Mouse (Mus musculus) heart, embryonic 13.5 days (tissue): ENCODE data around the gene Gm21188. TPM values are rescaled to one million over a fixed set of nuclear protein-coding genes. Genes with fewer than 3 reads are reported as not detected.
A peak's percentile ranks its signal among the peaks of the same experiment; 100 is the strongest.
"Not testable (repeated sequence)": the region's sequence is repeated elsewhere in the genome, so short reads cannot be mapped to it uniquely, and the experiment has no call there.

Experiments
- ATAC-seq: fragments of 200-750 bp; cut with Nextera tagmentation; 2 replicates; pipeline ENCODE4 v1.8.0; 2017; ENCODE audit warnings: moderate TSS enrichment; ENCODE audit not compliant: insufficient number of reproducible peaks, low FRiP score, low TSS enrichment; ENCODE audit errors: extremely low read depth
- H3K27ac ChIP-seq: fragments of 300-500 bp; sonication (generic); replicated peaks from 2 replicates; pipeline ENCODE4 v1.5.1; 2015; ENCODE audit warnings: moderate library complexity, mild to moderate bottlenecking, inconsistent platforms
- H3K27me3 ChIP-seq: fragments of 300-500 bp; sonication (generic); replicated peaks from 2 replicates; pipeline ENCODE4 v1.6.1; 2015; ENCODE audit warnings: mild to moderate bottlenecking, inconsistent platforms
- H3K36me3 ChIP-seq: fragments of 300-500 bp; sonication (generic); 2 replicates; pipeline ENCODE4 v1.6.1; 2015; ENCODE audit warnings: mild to moderate bottlenecking, inconsistent platforms
- H3K4me1 ChIP-seq: fragments of 300-500 bp; sonication (generic); 2 replicates; pipeline ENCODE4 v1.6.1; 2015; ENCODE audit warnings: inconsistent platforms
- H3K4me2 ChIP-seq: fragments of 300-500 bp; sonication (generic); 2 replicates; pipeline ENCODE4 v1.6.1; 2015; ENCODE audit warnings: inconsistent platforms, mild to moderate bottlenecking, moderate library complexity
- H3K4me3 ChIP-seq: fragments of 300-500 bp; sonication (generic); 2 replicates; pipeline ENCODE4 v1.5.1; 2015; ENCODE audit warnings: moderate library complexity, mild to moderate bottlenecking, inconsistent platforms
- H3K9ac ChIP-seq: fragments of 300-500 bp; sonication (generic); 2 replicates; pipeline ENCODE4 v1.6.1; 2015; ENCODE audit warnings: inconsistent platforms, mild to moderate bottlenecking, moderate library complexity
- H3K9me3 ChIP-seq: fragments of 300-500 bp; sonication (generic); 2 replicates; pipeline ENCODE4 v1.6.1; 2016; ENCODE audit warnings: inconsistent platforms
- WGBS: fragments of 180-500 bp; shearing (Covaris S2); methylation state at CpG from one replicate; pipeline ENCODE4 v1.1.7; 2015; ENCODE audit warnings: mixed read lengths; 5-methylcytosine and 5-hydroxymethylcytosine counted together
- polyA plus RNA-seq: library from polyadenylated mRNA; unstranded; fragments of >200 nt; fragmentation: Nextera tagmentation; extraction: Ambion mirVana; gene quantifications from 2 replicates; pipeline ENCODE4 v1.2.1, GENCODE M21; 2015

Gene Gm21188
- not detected in 2 replicates for polyA plus RNA-seq

GRCm38 (mm10) chr13:120052085-120052484 lies at the start of gene Gm21188:
Gm21188 (minus strand) TSS chr13:120052194.
- not testable (repeated sequence) for H3K27me3 ChIP-seq, ATAC-seq, H3K4me3 ChIP-seq, H3K4me1 ChIP-seq, H3K9ac ChIP-seq, H3K27ac ChIP-seq, H3K9me3 ChIP-seq, H3K36me3 ChIP-seq, H3K4me2 ChIP-seq

GRCm38 (mm10) chr13:120099327-120099726 lies 47.3 kb upstream of the Gm21188 start:
- not testable (repeated sequence) for H3K27me3 ChIP-seq, H3K27ac ChIP-seq, H3K9me3 ChIP-seq, H3K9ac ChIP-seq, ATAC-seq, H3K4me3 ChIP-seq, H3K4me2 ChIP-seq, H3K36me3 ChIP-seq, H3K4me1 ChIP-seq
- WGBS = no CpG with 5 or more reads among the region's 5 CpGs

GRCm38 (mm10) chr13:120096938-120097256 lies 44.9 kb upstream of the Gm21188 start:
- not testable (repeated sequence) for H3K9me3 ChIP-seq, H3K27me3 ChIP-seq, ATAC-seq, H3K36me3 ChIP-seq, H3K27ac ChIP-seq, H3K4me1 ChIP-seq, H3K9ac ChIP-seq
- H3K4me3 ChIP-seq = peak overlapping the region; percentile 31
- WGBS = 1% methylated on average over 8 of the region's 13 CpGs
- H3K4me2 ChIP-seq = peak overlapping the region; percentile 54

GRCm38 (mm10) chr13:120096241-120096937 lies 44.4 kb upstream of the Gm21188 start:
- H3K27ac ChIP-seq, H3K36me3 ChIP-seq, ATAC-seq, H3K9me3 ChIP-seq, H3K4me1 ChIP-seq, H3K27me3 ChIP-seq, H3K9ac ChIP-seq: not testable (repeated sequence)
- Histone ChIP-seq H3K4me3 (peak overlapping the region; percentile 45), H3K4me2 (peak overlapping the region; percentile 62)
- under 1% methylated on average over 26 of the region's 38 CpGs for WGBS

GRCm38 (mm10) chr13:120092950-120093349 lies 41.0 kb upstream of the Gm21188 start:
- H3K9me3 ChIP-seq, H3K4me3 ChIP-seq, H3K27me3 ChIP-seq, H3K4me2 ChIP-seq, H3K36me3 ChIP-seq, ATAC-seq, H3K9ac ChIP-seq, H3K4me1 ChIP-seq, H3K27ac ChIP-seq: not testable (repeated sequence)
- WGBS = no CpG with 5 or more reads among the region's 13 CpGs

- not testable (repeated sequence) for ATAC-seq, H3K27me3 ChIP-seq, H3K4me1 ChIP-seq, H3K27ac ChIP-seq, H3K4me2 ChIP-seq, H3K9me3 ChIP-seq, H3K9ac ChIP-seq, H3K36me3 ChIP-seq, H3K4me3 ChIP-seq
- no CpG with 5 or more reads among the region's 1 CpGs for WGBS
These were observed 27.6 kb upstream of the Gm21188 start for GRCm38 (mm10) chr13:120079644-120080043.

GRCm38 (mm10) chr13:120070878-120071277 lies 18.9 kb upstream of the Gm21188 start:
- WGBS = no CpG with 5 or more reads among the region's 13 CpGs
- not testable (repeated sequence) for H3K4me3 ChIP-seq, H3K36me3 ChIP-seq, H3K4me1 ChIP-seq, ATAC-seq, H3K27ac ChIP-seq, H3K4me2 ChIP-seq, H3K9me3 ChIP-seq, H3K9ac ChIP-seq, H3K27me3 ChIP-seq

GRCm38 (mm10) chr13:120070012-120070598 lies 18.1 kb upstream of the Gm21188 start:
- H3K27ac ChIP-seq, H3K4me2 ChIP-seq, ATAC-seq, H3K27me3 ChIP-seq, H3K9me3 ChIP-seq, H3K4me1 ChIP-seq, H3K9ac ChIP-seq, H3K4me3 ChIP-seq, H3K36me3 ChIP-seq: not testable (repeated sequence)
- WGBS = no CpG with 5 or more reads among the region's 12 CpGs

GRCm38 (mm10) chr13:120063439-120064089 lies 11.6 kb upstream of the Gm21188 start:
- H3K4me3 ChIP-seq, H3K4me1 ChIP-seq, H3K27me3 ChIP-seq, H3K9me3 ChIP-seq, H3K36me3 ChIP-seq, H3K4me2 ChIP-seq, H3K27ac ChIP-seq, ATAC-seq, H3K9ac ChIP-seq: not testable (repeated sequence)
- WGBS = no CpG with 5 or more reads among the region's 22 CpGs

- ATAC-seq, H3K4me2 ChIP-seq, H3K9me3 ChIP-seq, H3K4me1 ChIP-seq, H3K27me3 ChIP-seq, H3K4me3 ChIP-seq, H3K27ac ChIP-seq, H3K36me3 ChIP-seq, H3K9ac ChIP-seq: not testable (repeated sequence)
- WGBS = no CpG with 5 or more reads among the region's 4 CpGs
These were observed 10.9 kb upstream of the Gm21188 start for GRCm38 (mm10) chr13:120062903-120063302.

- not testable (repeated sequence) for H3K4me2 ChIP-seq, H3K27ac ChIP-seq, H3K4me3 ChIP-seq, H3K36me3 ChIP-seq, H3K9ac ChIP-seq, ATAC-seq, H3K27me3 ChIP-seq, H3K4me1 ChIP-seq, H3K9me3 ChIP-seq
- WGBS = no CpG with 5 or more reads among the region's 5 CpGs
These were observed 3.4 kb downstream of the Gm21188 start for GRCm38 (mm10) chr13:120048608-120049007.

- not testable (repeated sequence) for H3K36me3 ChIP-seq, H3K4me2 ChIP-seq, H3K27me3 ChIP-seq, H3K9me3 ChIP-seq, H3K4me3 ChIP-seq, H3K27ac ChIP-seq, ATAC-seq, H3K9ac ChIP-seq, H3K4me1 ChIP-seq
- WGBS = no CpG with 5 or more reads among the region's 2 CpGs
These were observed 3.8 kb downstream of the Gm21188 start for GRCm38 (mm10) chr13:120048186-120048585.
